Mouse (Mus musculus): ENCODE measurements around the gene Fastk. TPM values are rescaled to one million over a fixed set of nuclear protein-coding genes. Genes with fewer than 3 reads are reported as not detected.

The Fastk gene
- polyA plus RNA-seq, 1 experiment = 124 TPM

DNA sequence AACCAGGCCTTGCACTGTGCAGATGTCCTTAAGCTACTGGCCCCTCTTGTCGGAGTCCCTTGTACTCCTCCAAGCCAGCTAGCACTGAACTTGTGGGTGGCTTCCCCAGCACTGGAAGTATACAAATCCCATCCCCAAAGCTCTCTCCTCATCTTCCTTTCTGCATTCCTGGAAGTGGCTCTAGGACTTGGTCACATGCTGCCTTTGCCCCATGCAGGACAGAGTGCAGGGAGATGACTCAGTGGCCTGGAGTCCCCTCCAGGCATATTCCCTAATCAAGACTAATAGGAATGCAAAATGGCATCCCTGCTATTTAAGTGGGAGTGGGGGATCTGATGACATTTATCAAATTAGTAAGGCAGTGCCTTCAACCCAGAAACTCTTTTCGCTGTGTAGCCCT is 33.0 kb downstream of the Fastk start:
- H3K27me3 ChIP-seq (ENCODE audit: control insufficient read depth, insufficient read depth, insufficient read length) = no peaks in the 10 kb centered on the region
- H3ac ChIP-seq (ENCODE audit: control insufficient read depth, insufficient read length) = no peak overlapping the region
- TF ChIP-seq MAX (IDR thresholded peaks at IDR 0.05; ENCODE audit: low read depth) (no peak), MYOG (IDR thresholded peaks at IDR 0.05; ENCODE audit: control insufficient read depth in 1 of 3, insufficient read depth in 1 of 3, insufficient read length in 2 of 3, low read depth in 2 of 3) (no peak), USF1 (IDR thresholded peaks at IDR 0.05; ENCODE audit: low read depth) (peak; percentile 72), POLR2A (IDR thresholded peaks at IDR 0.05; ENCODE audit: insufficient read length, low read depth) (no peak)
- H3K4me3 ChIP-seq = no peak overlapping the region
- no peak overlapping the region for H3K4me2 ChIP-seq (ENCODE audit: low read depth)
- H3K79me2 ChIP-seq (ENCODE audit: control insufficient read depth, insufficient read depth) = no peaks in the 10 kb centered on the region
- H3K36me3 ChIP-seq (ENCODE audit: control insufficient read depth, insufficient read depth) = no peaks in the 10 kb centered on the region

DNA sequence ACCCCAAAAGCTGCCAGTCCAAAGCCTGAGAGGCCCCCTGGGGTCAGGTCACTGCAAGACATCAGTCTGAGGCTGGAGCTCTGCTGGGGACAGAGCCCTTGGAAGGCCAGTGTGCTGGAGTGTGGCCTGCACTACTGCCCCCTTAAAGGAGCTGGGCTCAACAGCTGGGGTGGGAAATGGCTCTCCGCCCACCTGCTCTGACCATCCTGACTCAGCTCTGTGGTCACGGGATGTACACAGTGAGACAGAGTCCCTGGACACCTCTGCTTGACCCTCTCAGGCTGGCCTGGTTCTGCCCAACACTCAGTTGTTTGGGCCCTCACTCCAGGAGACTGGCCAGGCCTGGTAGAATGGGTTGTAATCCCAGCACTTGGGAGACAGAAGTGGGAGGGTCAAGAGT is 35.6 kb downstream of the Fastk start:
- Histone ChIP-seq H3K4me3 (no peak overlapping the region), H3K4me2 (ENCODE audit: low read depth) (peak overlapping the region; percentile 2), H3K27me3 (ENCODE audit: control insufficient read depth, insufficient read depth, insufficient read length) (no peaks in the 10 kb centered on the region), H3K79me2 (ENCODE audit: control insufficient read depth, insufficient read depth) (no peaks in the 10 kb centered on the region), H3ac (ENCODE audit: control insufficient read depth, insufficient read length) (no peak overlapping the region), H3K36me3 (ENCODE audit: control insufficient read depth, insufficient read depth) (no peaks in the 10 kb centered on the region)
- peak in 2 of 3 experiments; percentile 93 to 97 for TF ChIP-seq MYOG (IDR thresholded peaks at IDR 0.05; ENCODE audit: control insufficient read depth in 1 of 3, insufficient read depth in 1 of 3, insufficient read length in 2 of 3, low read depth in 2 of 3)
- TF ChIP-seq USF1 (IDR thresholded peaks at IDR 0.05; ENCODE audit: low read depth) = peak; percentile 37
- TF ChIP-seq MAX (IDR thresholded peaks at IDR 0.05; ENCODE audit: low read depth) = no peak
- TF ChIP-seq E2F4 (IDR thresholded peaks at IDR 0.05; ENCODE audit: insufficient read depth) = no peak
- peak in 2 of 3 experiments; percentile 96 to 98 for TF ChIP-seq MYOD1 (IDR thresholded peaks at IDR 0.05; ENCODE audit: control insufficient read depth in 1 of 3, insufficient read length in 2 of 3, low read depth in 2 of 3)
- peak; percentile 33 for TF ChIP-seq POLR2AphosphoS2 (IDR thresholded peaks at IDR 0.05; ENCODE audit: insufficient read length, low read depth)
- TF ChIP-seq TCF12 (IDR thresholded peaks at IDR 0.05; ENCODE audit: insufficient read depth, poor library complexity, severe bottlenecking) = peak; percentile 16

DNA sequence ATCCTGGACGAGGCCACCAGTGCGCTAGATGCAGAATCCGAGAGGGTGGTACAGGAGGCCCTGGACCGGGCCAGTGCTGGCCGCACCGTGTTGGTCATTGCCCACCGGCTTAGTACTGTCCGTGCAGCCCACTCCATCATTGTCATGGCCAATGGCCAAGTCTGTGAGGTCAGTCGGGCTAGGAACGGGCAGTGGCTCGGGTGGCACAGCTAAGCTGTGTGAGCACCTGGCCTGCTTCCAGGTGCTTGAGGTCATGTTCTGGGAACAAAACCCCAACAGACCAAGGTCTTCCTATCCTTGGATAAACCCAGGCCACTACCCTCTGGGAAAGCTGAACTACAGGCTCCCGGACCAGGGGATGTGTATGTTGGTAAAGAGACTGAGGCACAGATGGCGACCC is 36.4 kb downstream of the Fastk start:
- no peak for TF ChIP-seq E2F4 (IDR thresholded peaks at IDR 0.05; ENCODE audit: insufficient read depth)
- no peak for TF ChIP-seq POLR2A (IDR thresholded peaks at IDR 0.05; ENCODE audit: insufficient read length, low read depth)
- no peak for TF ChIP-seq MAX (IDR thresholded peaks at IDR 0.05; ENCODE audit: low read depth)
- no peak for TF ChIP-seq POLR2AphosphoS2 (IDR thresholded peaks at IDR 0.05; ENCODE audit: insufficient read length, low read depth)
- no peak for TF ChIP-seq SRF (IDR thresholded peaks at IDR 0.05; ENCODE audit: control insufficient read depth, insufficient read length, low read depth)
- TF ChIP-seq TCF3 (IDR thresholded peaks at IDR 0.05; ENCODE audit: insufficient read length, low read depth) = no peak
- TF ChIP-seq MYOG (IDR thresholded peaks at IDR 0.05; ENCODE audit: control insufficient read depth in 1 of 3, insufficient read depth in 1 of 3, insufficient read length in 2 of 3, low read depth in 2 of 3) = no peak
- no peak for TF ChIP-seq TCF12 (IDR thresholded peaks at IDR 0.05; ENCODE audit: insufficient read depth, poor library complexity, severe bottlenecking)
- TF ChIP-seq MYOD1 (IDR thresholded peaks at IDR 0.05; ENCODE audit: control insufficient read depth in 1 of 3, insufficient read length in 2 of 3, low read depth in 2 of 3) = no peak
- TF ChIP-seq USF1 (IDR thresholded peaks at IDR 0.05; ENCODE audit: low read depth) = no peak
- no peak for TF ChIP-seq REST (IDR thresholded peaks at IDR 0.05; ENCODE audit: insufficient read depth, insufficient read length)
- TF ChIP-seq CEBPB (IDR thresholded peaks at IDR 0.05; ENCODE audit: insufficient read depth, poor library complexity, severe bottlenecking) = no peak
- Histone ChIP-seq H3K36me3 (ENCODE audit: control insufficient read depth, insufficient read depth) (no peaks in the 10 kb centered on the region), H3K4me2 (ENCODE audit: low read depth) (no peak overlapping the region), H3K79me2 (ENCODE audit: control insufficient read depth, insufficient read depth) (no peaks in the 10 kb centered on the region), H3K27me3 (ENCODE audit: control insufficient read depth, insufficient read depth, insufficient read length) (no peaks in the 10 kb centered on the region), H3ac (ENCODE audit: control insufficient read depth, insufficient read length) (no peak overlapping the region), H3K4me3 (no peak overlapping the region)

DNA sequence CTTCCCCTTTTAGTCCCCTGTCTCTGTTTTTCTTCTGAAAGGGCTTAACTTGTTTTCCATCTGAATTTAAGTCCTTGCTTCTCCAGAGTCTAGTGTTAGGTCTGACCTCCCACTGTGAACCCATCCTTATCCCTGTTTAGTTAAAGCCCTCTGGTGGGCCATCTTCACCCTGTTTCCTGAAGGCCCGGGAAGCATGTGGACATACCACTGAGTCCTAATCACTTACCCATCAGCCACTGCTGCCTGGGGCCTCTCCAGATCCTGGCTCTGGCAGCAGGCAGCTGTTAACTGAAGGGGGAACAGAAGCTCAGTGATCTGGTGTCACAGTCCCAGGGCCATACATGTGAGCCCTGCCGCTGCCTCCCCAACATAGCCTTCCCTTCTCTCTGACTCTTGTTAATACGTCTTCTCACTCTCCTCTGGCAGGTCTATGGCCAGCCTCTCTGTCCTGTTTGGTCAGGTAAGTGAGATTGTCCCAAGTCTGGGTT is 39.7 kb downstream of the Fastk start:
- Histone ChIP-seq H3K4me2 (ENCODE audit: low read depth) (peak overlapping the region; percentile 65), H3K4me3 (no peak overlapping the region), H3K27me3 (ENCODE audit: control insufficient read depth, insufficient read depth, insufficient read length) (no peaks in the 10 kb centered on the region), H3K36me3 (ENCODE audit: control insufficient read depth, insufficient read depth) (no peaks in the 10 kb centered on the region), H3K79me2 (ENCODE audit: control insufficient read depth, insufficient read depth) (no peaks in the 10 kb centered on the region), H3ac (ENCODE audit: control insufficient read depth, insufficient read length) (no peak overlapping the region)
- peak; percentile 17 to 72 (median 63) for TF ChIP-seq MYOG (IDR thresholded peaks at IDR 0.05; ENCODE audit: control insufficient read depth in 1 of 3, insufficient read depth in 1 of 3, insufficient read length in 2 of 3, low read depth in 2 of 3)
- no peak for TF ChIP-seq TCF3 (IDR thresholded peaks at IDR 0.05; ENCODE audit: insufficient read length, low read depth)
- no peak for TF ChIP-seq MAX (IDR thresholded peaks at IDR 0.05; ENCODE audit: low read depth)
- TF ChIP-seq POLR2AphosphoS2 (IDR thresholded peaks at IDR 0.05; ENCODE audit: insufficient read length, low read depth) = peak; percentile 29
- TF ChIP-seq TCF12 (IDR thresholded peaks at IDR 0.05; ENCODE audit: insufficient read depth, poor library complexity, severe bottlenecking) = no peak
- TF ChIP-seq MYOD1 (IDR thresholded peaks at IDR 0.05; ENCODE audit: control insufficient read depth in 1 of 3, insufficient read length in 2 of 3, low read depth in 2 of 3) = peak in 2 of 3 experiments; percentile 53 to 83
- no peak for TF ChIP-seq USF1 (IDR thresholded peaks at IDR 0.05; ENCODE audit: low read depth)
- TF ChIP-seq SRF (IDR thresholded peaks at IDR 0.05; ENCODE audit: control insufficient read depth, insufficient read length, low read depth) = no peak
- TF ChIP-seq POLR2A (IDR thresholded peaks at IDR 0.05; ENCODE audit: insufficient read length, low read depth) = no peak
- TF ChIP-seq CEBPB (IDR thresholded peaks at IDR 0.05; ENCODE audit: insufficient read depth, poor library complexity, severe bottlenecking) = no peak
- TF ChIP-seq E2F4 (IDR thresholded peaks at IDR 0.05; ENCODE audit: insufficient read depth) = no peak
- no peak for TF ChIP-seq REST (IDR thresholded peaks at IDR 0.05; ENCODE audit: insufficient read depth, insufficient read length)

Data from myocyte (in vitro differentiated cells).